Mouse (Mus musculus) liver, postnatal 0 days (tissue): ENCODE measurements around the gene St6galnac6.

Experiments used
- CTCF ChIP-seq: sonication (generic); IDR thresholded peaks from 2 replicates; pipeline ENCODE4 v1.5.1; 2016; ENCODE audit warnings: antibody characterized with exemption, low read depth
- EP300 ChIP-seq: IDR thresholded peaks from 2 replicates; pipeline ENCODE4 v1.6.1; 2016; ENCODE audit warnings: antibody characterized with exemption, low read depth, mild to moderate bottlenecking

DNA sequence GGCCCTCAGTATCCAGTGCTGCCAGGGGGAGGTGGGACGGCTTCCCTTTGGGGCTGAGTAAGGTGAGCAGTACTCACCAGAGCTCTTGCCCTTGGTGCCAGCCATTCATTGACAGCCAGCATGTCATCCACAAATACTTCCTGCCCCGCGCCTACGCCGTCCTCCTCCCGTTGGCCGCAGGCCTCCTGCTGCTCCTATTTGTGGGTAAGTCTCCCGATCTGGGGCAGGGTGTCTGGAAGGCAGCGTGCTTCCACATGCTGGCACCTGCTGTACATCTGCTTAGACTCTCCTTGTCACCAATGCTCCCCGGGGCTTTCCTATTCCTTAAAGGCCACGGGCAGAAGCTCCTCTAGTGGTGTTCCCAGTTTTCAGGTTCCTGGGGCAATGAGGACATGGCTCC, 27.3 kb upstream of the St6galnac6 start:
- TF ChIP-seq CTCF: no peak
- TF ChIP-seq EP300: no peak
